Mouse (Mus musculus) ES-Bruce4 (cell line): ENCODE data around the gene Axdnd1. TPM values are rescaled to one million over a fixed set of nuclear protein-coding genes. Genes with fewer than 3 reads are reported as not detected.

ENCODE experiments used
- H3K27ac ChIP-seq: 2 replicates; pipeline ENCODE4 v1.5.1; 2012; ENCODE audit warnings: low read length, inconsistent platforms; ENCODE audit not compliant: insufficient read depth
- H3K27me3 ChIP-seq: 2 replicates; pipeline ENCODE4 v1.6.1; 2012; ENCODE audit warnings: mild to moderate bottlenecking, low read length, inconsistent platforms; ENCODE audit not compliant: control insufficient read depth, poor library complexity, insufficient read depth, severe bottlenecking
- H3K36me3 ChIP-seq: 2 replicates; pipeline ENCODE4 v1.6.1; 2012; ENCODE audit warnings: inconsistent platforms, mild to moderate bottlenecking, low read length, moderate library complexity; ENCODE audit not compliant: control insufficient read depth, poor library complexity, insufficient read depth, severe bottlenecking
- H3K4me1 ChIP-seq: one replicate; pipeline ENCODE4 v1.8.1; 2011; ENCODE audit warnings: low read length; ENCODE audit not compliant: control insufficient read depth, insufficient read depth
- H3K4me3 ChIP-seq: 2 replicates; pipeline ENCODE4 v1.5.1; 2011; ENCODE audit warnings: low read depth, mild to moderate bottlenecking, low read length
- H3K9ac ChIP-seq: 2 replicates; pipeline ENCODE4 v1.6.1; 2012; ENCODE audit warnings: low read depth, mild to moderate bottlenecking, inconsistent platforms; ENCODE audit not compliant: poor library complexity, severe bottlenecking
- H3K9me3 ChIP-seq: replicated peaks from 2 replicates; pipeline ENCODE4 v1.6.1; 2012; ENCODE audit warnings: mild to moderate bottlenecking, low read length, inconsistent platforms; ENCODE audit not compliant: control insufficient read depth, poor library complexity, insufficient read depth, severe bottlenecking
- CTCF ChIP-seq: IDR thresholded peaks from one replicate; pipeline ENCODE4 v1.8.1; 2011; ENCODE audit warnings: low read depth, low read length
- EP300 ChIP-seq: IDR thresholded peaks from 2 replicates; pipeline ENCODE4 v1.6.1; 2011; ENCODE audit warnings: low read depth, low read length; ENCODE audit not compliant: insufficient read depth
- POLR2A ChIP-seq: IDR thresholded peaks from one replicate; pipeline ENCODE4 v1.8.1; 2011; ENCODE audit warnings: low read length; ENCODE audit not compliant: insufficient read depth
- polyA plus RNA-seq: library from polyadenylated mRNA; stranded (reverse); fragments of >200 nt; gene quantifications from 2 replicates; pipeline ENCODE4 v1.2.4, GENCODE M21; 2011; ENCODE audit warnings: low read depth; ENCODE audit not compliant: missing spikeins, insufficient read depth, insufficient read length

The Axdnd1 gene
- polyA plus RNA-seq, 1 experiment, result 2.9 TPM

GRCm38 (mm10) chr1:156284207-156284606 is 136.8 kb downstream of the Axdnd1 start:
- Histone ChIP-seq H3K4me3 (no peak overlapping the region), H3K9ac (no peak overlapping the region), H3K9me3 (no peaks in the 10 kb centered on the region), H3K36me3 (no peaks in the 10 kb centered on the region), H3K27ac (no peak overlapping the region), H3K4me1 (no peaks in the 10 kb centered on the region), H3K27me3 (no peaks in the 10 kb centered on the region)
- TF ChIP-seq POLR2A, result no peak
- no peak for TF ChIP-seq CTCF
- TF ChIP-seq EP300, result no peak

- no peaks in the 10 kb centered on the region for H3K36me3 ChIP-seq
- TF ChIP-seq POLR2A, result no peak
- TF ChIP-seq EP300, result no peak
- no peaks in the 10 kb centered on the region for H3K27me3 ChIP-seq
- no peak overlapping the region for H3K4me3 ChIP-seq
- H3K4me1 ChIP-seq, result no peaks in the 10 kb centered on the region
- H3K9ac ChIP-seq, result no peak overlapping the region
- no peaks in the 10 kb centered on the region for H3K9me3 ChIP-seq
- no peak overlapping the region for H3K27ac ChIP-seq
Observed at GRCm38 (mm10) chr1:156280131-156280530, 140.8 kb downstream of the Axdnd1 start.

GRCm38 (mm10) chr1:156273647-156274046 is 147.3 kb downstream of the Axdnd1 start:
- TF ChIP-seq EP300 (no peak), POLR2A (no peak), CTCF (no peak)
- H3K4me3 ChIP-seq, result no peak overlapping the region
- H3K27ac ChIP-seq, result no peak overlapping the region
- H3K9me3 ChIP-seq, result no peaks in the 10 kb centered on the region
- H3K4me1 ChIP-seq, result peaks cover 5% of the 10 kb centered on the region
- H3K27me3 ChIP-seq, result no peaks in the 10 kb centered on the region
- H3K36me3 ChIP-seq, result no peaks in the 10 kb centered on the region
- H3K9ac ChIP-seq, result no peak overlapping the region

Other genes with a start within 250 kb of the Axdnd1 start
- gene Fam163a, start 216.1 kb downstream of the Axdnd1 start, polyA plus RNA-seq, result 0.33 and 0.40 TPM in 2 replicates
- 15.1 and 17.1 TPM in 2 replicates for gene Tdrd5, start 117.5 kb downstream of the Axdnd1 start, polyA plus RNA-seq
- not detected in 2 replicates for gene Nphs2, start 110.4 kb downstream of the Axdnd1 start, polyA plus RNA-seq
- gene Gm2000, start 55.1 kb downstream of the Axdnd1 start, polyA plus RNA-seq, result 1,667 and 1,764 TPM in 2 replicates
- 137 and 140 TPM in 2 replicates for gene Soat1, start 53.2 kb upstream of the Axdnd1 start, polyA plus RNA-seq
- gene Gm10031, start 102.9 kb upstream of the Axdnd1 start, polyA plus RNA-seq, result 29.0 and 29.7 TPM in 2 replicates
- gene Abl2, start 137.6 kb upstream of the Axdnd1 start, polyA plus RNA-seq, result 49.7 and 53.0 TPM in 2 replicates